In the genomic region with DNA sequence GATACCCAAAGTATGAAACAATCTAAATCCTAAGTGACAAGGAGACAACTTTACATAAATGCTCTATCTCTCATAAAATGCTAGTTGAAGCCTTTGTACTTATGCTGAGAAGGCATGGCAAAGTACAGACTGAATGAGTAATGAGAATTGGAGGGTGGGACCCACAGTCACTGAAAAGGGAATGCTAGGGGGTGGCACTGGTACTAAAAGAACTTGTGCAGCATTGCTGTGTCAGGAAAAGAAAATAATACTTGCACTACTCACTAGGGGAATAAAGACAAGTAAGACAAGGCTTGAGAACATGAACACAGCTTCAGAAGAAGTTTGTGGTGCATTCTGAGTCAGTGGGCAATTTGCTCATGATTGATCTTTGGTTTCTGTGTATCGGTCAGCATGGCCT, we compare ENCODE assay signal across 8 mouse cellular contexts.
"Had no signal": no experiment of that assay in that cellular context is flagged by ENCODE, and none has a peak within 500 bp of the region (broad histone marks: within the 10 kb centered on the region; RNA-seq: fewer than 3 reads in every experiment).

No protein-coding gene starts in this region.

- DNase-seq: liver, embryonic 13.5 days; liver, postnatal 0 days; lung, adult 2 months; lung, postnatal 14 days; lung, postnatal 36 days; right cerebral cortex, postnatal 14 days; thymus, adult 2 months; thymus, postnatal 25 days had no signal
